Mouse (Mus musculus) heart, postnatal 0 days (tissue): ENCODE measurements at regions not wholly inside any gene's neighbourhood (a gene's known extent, or its start where the extent isn't known, plus 50 kb on each side); places are given as distances from the start of the nearest gene placed in this dataset.

Experiments
- CTCF ChIP-seq: IDR thresholded peaks from 2 replicates; pipeline ENCODE4 v1.5.1; 2016; ENCODE audit warnings: antibody characterized with exemption, control low read depth, low read depth
- EP300 ChIP-seq: IDR thresholded peaks from 2 replicates; pipeline ENCODE4 v1.6.1; 2016; ENCODE audit warnings: antibody characterized with exemption, low read depth

- TF ChIP-seq CTCF = no peak
- TF ChIP-seq EP300 = no peak
Observed at GRCm38 (mm10) chr12:56055382-56055781, 219.3 kb downstream of the Brms1l start.
